Mouse (Mus musculus): ENCODE measurements at regions not wholly inside any gene's neighbourhood (a gene's known extent, or its start where the extent isn't known, plus 50 kb on each side); places are given as distances from the start of the nearest gene placed in this dataset.

GRCm38 (mm10) chr4:152859161-152859560, 381.5 kb upstream of the Kcnab2 start:
- DNase-seq (ENCODE audit: low read depth, low spot score): no peak

DNA sequence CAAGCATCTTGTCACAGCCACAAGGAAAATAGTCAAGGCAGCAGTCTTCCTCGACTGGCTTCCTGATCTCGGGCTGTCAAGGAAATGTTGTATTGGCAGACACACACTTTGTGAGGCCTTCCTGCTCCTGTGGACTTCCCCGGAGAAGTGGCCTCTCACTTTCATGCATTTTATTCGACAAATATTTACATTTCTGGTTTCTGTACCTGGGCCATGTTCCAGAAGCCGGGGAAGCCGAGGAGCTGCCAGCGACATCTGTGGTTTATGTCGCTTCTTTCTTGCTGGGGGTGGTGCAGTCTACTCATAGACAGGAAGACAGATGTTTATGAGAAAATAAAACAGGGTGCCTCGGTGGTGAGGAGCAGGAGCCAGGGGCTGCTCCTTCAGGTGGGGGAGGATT, 372.5 kb upstream of the Kcnab2 start:
- no peak for DNase-seq (ENCODE audit: low read depth, low spot score)

GRCm38 (mm10) chr4:152836080-152836479, 358.4 kb upstream of the Kcnab2 start:
- DNase-seq (ENCODE audit: low read depth, low spot score): no peak

- DNase-seq (ENCODE audit: low read depth, low spot score): no peak
Measured at GRCm38 (mm10) chr4:152834421-152835110, 356.9 kb upstream of the Kcnab2 start.

DNA sequence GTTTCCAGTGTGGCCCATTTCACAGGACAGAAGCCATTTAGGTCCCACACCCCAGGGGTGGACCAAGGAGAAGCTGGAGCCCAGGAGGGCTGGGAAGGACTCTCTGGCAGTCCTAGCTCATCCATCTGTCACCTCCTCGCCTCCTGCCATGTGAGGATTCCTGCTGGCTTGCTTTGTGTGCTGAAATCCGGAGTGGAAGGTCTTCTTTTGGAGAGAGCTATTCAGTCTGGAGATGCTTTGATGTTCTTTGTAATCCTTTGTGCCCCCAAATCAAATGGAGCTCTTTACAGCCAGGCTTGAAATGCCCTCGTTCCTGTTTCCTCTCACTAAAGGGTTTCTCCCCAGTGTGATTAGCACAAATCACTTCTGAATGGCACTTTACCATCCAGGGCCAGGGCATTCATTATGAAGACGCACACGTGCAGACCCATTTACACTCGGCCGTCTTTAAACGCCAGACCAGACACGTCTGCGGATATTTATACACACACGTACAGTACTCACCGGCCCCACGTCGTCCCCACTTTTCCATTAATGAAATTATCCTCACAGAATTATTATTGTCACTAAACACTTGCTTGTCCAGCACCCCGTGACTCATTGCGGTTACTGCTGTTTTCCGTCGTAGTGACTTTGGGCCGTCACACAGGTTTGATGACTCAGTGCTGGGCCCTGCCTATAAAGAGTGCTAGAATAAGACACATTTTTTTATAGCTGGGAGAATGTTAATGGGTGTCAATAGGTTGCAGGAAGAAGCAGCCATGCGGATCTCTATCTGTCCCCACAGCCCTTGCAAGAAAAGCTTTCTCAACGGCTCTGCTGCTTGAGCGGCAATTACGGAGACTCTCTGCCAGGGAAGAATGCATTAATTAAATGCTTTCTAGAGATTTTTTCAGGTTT, 356.0 kb upstream of the Kcnab2 start:
- DNase-seq (ENCODE audit: low read depth, low spot score): no peak

GRCm38 (mm10) chr4:152832757-152833363, 355.2 kb upstream of the Kcnab2 start:
- no peak for DNase-seq (ENCODE audit: low read depth, low spot score)

- no peak for DNase-seq (ENCODE audit: low read depth, low spot score)
Measured at GRCm38 (mm10) chr4:152825185-152825584, 347.5 kb upstream of the Kcnab2 start.

DNA sequence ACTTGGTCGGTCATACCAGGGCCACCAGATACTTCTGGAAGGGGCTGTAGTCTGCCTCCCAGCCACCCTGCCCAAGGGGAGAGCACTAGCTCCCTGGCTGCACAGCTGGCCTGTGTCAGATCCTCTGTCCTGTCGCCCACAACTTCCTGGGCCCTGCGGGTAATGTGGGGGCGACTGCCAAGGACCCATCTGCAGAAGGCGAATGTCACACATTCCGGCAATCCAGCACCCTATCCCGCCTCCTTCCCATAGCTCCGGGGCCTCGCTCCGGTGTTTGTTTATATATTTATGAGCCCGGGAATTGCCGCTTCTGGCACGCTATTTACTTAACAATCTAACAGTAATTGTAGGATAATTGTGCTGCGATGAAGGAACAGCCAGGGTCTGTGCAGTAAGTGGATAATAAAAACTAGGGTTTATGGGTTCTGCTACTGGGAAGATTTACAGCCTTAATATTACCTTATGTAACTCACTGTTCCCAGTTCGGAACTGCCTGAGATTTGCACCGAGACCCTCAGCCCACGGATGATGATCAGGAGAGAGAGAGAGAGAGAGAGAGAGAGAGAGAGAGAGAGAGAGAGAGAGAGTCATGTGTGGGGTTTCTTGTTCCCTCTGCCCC, 338.6 kb upstream of the Kcnab2 start:
- no peak for DNase-seq (ENCODE audit: low read depth, low spot score)

GRCm38 (mm10) chr4:152806611-152807010, 328.9 kb upstream of the Kcnab2 start:
- peak; percentile 12 for DNase-seq (ENCODE audit: low read depth, low spot score)

DNA sequence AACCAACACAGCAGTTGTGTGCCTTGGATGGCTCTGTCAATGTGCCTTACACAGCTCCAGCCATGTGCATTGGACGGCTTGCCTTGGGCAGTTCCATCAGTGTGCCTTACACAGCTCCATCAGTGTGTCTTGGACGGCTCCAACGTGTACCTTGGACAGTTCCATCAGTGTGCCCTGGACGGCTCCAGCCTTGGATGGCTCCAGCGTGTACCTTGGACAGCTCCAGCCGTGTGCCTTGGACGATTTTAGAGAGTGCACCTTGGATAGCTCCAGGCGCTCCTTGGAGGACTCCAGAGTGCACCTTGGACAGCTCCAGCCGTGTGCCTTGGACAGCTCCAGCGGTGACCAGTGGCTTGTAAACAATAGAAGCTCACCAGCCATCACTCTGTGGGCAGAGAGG, 321.7 kb upstream of the Kcnab2 start:
- peak; percentile 94 for DNase-seq (ENCODE audit: low read depth, low spot score)

- no peak for DNase-seq (ENCODE audit: low read depth, low spot score)
Measured at GRCm38 (mm10) chr4:152788431-152788830, 310.8 kb upstream of the Kcnab2 start.

- DNase-seq (ENCODE audit: low read depth, low spot score): no peak
Measured at GRCm38 (mm10) chr4:152784972-152785371, 307.3 kb upstream of the Kcnab2 start.

- no peak for DNase-seq (ENCODE audit: low read depth, low spot score)
Measured at GRCm38 (mm10) chr4:152779526-152779925, 301.9 kb upstream of the Kcnab2 start.

- no peak for DNase-seq (ENCODE audit: low read depth, low spot score)
Measured at GRCm38 (mm10) chr4:152775801-152776200, 298.1 kb upstream of the Kcnab2 start.

GRCm38 (mm10) chr4:152771386-152771785, 293.7 kb upstream of the Kcnab2 start:
- peak; percentile 59 for DNase-seq (ENCODE audit: low read depth, low spot score)

DNA sequence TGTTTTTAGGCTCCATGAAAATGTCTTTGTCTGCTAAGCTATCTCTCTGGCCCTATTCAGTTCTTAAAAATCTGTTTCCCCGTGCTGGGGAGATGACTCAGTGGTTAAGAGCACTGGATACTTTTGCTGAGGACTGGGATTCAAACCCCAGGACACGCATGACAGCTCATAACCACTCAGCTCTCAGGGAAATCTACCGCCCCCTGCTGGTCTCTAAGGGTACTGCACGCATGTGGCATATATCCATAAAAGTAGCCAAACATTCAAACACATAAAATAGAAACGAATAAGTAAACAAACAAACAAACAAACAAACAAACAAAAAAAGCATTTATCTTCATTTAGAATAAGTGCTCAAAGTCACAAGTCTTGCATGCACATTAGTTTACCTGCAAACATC, 289.7 kb upstream of the Kcnab2 start:
- DNase-seq (ENCODE audit: low read depth, low spot score): peak; percentile 17

DNA sequence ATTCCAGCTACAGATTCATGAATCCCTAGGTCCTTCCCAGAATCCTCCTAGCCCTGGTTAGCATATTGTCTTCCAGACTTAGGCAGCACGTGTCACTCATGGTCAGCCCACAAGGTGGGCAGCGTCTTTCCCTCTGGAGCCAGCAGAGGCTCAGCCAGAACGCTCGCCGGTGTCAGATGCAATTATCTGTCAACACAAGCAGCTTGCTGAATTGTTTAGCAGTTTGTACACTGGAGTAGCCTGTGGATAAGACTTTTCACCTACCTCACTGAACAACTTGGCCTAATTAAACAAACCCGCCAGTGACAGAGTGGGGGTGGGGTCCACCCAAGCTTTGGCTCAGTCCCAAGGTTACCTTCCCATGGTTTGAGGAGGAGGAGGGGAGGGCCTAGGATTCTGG, 285.4 kb upstream of the Kcnab2 start:
- DNase-seq (ENCODE audit: low read depth, low spot score): no peak

DNA sequence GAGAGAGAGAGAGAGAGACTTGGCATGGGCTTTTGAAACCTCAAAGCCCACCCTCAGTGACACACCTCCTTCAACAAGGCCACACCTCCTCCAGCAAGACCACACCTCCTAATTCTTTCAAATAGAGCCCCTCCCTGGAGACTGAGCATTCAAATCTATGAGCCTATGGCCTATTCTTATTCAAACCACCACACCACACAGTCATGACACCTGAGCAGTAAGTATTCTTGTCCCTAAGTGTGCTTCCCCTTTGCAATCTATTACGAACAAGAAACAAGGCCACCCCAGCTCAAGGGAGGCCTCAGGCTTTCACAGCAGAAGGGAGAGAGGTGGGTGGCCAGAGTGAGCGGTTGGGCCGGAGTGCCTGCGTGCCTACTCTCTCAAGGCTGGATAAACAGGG, 284.9 kb upstream of the Kcnab2 start:
- DNase-seq (ENCODE audit: low read depth, low spot score): peak; percentile 55

DNA sequence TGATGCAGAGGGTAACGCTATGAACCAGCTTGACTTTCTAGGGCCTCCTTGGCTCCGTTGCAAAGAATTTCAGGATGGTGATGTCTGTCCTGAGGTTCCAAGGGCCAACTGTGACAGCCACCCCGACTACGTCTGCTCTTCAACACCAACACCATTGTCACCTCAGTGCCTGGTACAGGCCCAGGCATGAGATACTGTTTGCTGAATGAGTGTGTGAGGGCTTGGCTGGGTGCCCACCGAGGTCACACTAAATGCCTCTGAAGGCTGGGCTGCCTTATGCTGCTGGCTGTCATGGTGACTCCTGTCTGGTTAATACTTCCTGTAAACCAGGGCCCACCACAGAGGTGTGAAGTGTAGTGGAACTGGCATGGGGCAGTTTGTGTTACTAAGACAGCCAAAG, 279.5 kb upstream of the Kcnab2 start:
- DNase-seq (ENCODE audit: low read depth, low spot score): no peak

GRCm38 (mm10) chr4:152756535-152756934, 278.9 kb upstream of the Kcnab2 start:
- no peak for DNase-seq (ENCODE audit: low read depth, low spot score)

- no peak for DNase-seq (ENCODE audit: low read depth, low spot score)
Measured at GRCm38 (mm10) chr4:152755756-152756155, 278.1 kb upstream of the Kcnab2 start.

DNA sequence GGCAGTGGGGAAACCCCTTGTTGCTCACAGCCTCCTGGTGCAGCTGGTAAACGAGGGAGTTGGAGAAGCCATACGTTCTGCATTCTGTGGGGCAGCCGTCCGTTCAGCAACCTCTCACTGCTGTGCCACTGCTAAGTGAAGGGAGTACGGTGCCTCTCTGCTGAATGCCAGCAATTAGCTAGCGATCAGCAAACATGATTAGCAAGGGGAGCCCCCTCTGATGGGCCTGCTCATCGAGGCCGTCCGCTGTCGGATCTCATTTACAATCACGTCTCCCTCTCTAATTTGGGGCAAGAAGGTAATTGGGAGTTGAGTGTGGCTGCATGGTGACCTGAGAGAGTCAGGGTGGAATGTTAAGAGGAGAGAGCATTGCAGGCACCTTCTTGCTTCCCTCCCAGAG, 266.7 kb upstream of the Kcnab2 start:
- DNase-seq (ENCODE audit: low read depth, low spot score): no peak

All from ES-CJ7 (cell line).